Mouse (Mus musculus) right cerebral cortex, adult 2 months (tissue): ENCODE results near the gene Ppm1b.

Source experiments
- DNase-seq, 2 experiments: peaks; one replicate each; pipeline ENCODE4 v3.0.0; 2021 to 2022; ENCODE audit warnings: low spot score in 2 of 2

Ppm1b gene

GRCm38 (mm10) chr17:84957487-84958259 is 1.1 kb downstream of the Ppm1b start:
- DNase-seq, result peak; percentile 100

GRCm38 (mm10) chr17:84958411-84958911 is 1.9 kb downstream of the Ppm1b start:
- peak in 1 of 2 experiments; percentile 27 for DNase-seq

DNA sequence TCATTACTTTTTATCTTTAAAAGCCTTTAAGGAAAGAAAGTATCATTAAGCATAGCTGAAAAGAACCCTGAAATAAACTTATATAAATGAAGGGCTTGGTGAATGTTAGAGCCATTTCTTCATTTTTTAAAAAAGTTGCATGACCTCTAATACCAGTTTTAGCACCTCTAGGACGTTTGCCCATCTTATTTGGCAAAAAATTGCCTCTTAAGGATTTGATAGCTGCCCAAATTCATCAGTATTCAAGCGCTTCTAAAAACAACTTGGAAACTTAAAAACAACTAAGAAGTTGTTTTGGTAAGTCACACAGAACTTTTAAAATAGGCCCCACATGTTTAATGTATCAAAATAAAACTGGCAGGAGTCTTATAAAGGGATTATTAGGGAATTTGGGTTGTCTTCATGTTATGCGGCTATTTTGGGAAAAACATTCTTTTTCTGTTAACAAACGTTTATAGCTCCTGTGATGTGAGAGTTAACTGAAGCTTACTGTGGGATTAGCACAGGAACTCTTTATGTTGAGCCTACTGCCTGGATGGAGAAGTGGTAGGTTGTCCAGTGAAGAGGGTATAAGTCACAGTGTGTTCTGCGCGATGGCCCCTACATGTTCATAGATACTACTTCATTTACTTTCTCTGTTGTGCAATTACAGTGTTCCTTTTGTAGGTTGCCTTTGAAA is 2.6 kb downstream of the Ppm1b start:
- DNase-seq, result no peak

DNA sequence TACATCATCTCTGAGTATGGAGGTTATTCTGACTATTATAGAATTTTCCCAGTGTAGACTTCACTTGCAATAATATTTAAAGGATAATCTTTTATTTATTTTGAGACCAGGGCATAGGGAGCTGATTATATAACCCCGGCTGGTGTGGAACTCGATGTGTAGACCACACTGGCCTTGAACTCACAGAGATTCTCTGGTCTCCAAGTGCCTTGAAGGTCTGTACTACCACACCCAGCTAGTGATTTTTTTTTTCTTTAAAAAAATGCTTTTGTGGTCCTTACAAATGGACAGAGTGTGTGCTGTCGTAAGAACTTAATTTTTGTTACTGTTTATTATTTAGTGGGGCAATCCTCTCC is 3.1 kb downstream of the Ppm1b start:
- no peak for DNase-seq

- no peak for DNase-seq
Observed at GRCm38 (mm10) chr17:84960136-84960535, 3.6 kb downstream of the Ppm1b start.

- DNase-seq, result no peak
Observed at GRCm38 (mm10) chr17:84962046-84962445, 5.5 kb downstream of the Ppm1b start.

DNA sequence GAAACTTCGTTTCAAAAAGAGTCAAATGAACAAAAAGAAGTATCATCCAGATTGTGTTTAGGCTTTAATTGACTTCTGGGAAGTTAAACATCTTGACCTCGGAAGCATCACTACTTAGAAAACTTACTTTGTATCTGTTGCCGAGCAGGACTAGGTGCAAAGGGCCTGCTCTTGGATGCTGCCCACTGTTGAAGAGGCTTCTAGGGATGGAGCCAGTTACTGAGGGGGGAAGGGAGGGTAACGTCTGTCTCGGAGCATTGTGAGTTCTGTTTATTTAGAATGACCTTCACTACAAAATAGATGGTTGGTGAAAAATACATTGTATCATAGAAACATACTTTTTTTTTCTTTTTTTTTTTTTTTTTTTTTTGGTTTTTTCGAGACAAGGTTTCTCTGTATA is 7.1 kb downstream of the Ppm1b start:
- DNase-seq, result no peak

DNA sequence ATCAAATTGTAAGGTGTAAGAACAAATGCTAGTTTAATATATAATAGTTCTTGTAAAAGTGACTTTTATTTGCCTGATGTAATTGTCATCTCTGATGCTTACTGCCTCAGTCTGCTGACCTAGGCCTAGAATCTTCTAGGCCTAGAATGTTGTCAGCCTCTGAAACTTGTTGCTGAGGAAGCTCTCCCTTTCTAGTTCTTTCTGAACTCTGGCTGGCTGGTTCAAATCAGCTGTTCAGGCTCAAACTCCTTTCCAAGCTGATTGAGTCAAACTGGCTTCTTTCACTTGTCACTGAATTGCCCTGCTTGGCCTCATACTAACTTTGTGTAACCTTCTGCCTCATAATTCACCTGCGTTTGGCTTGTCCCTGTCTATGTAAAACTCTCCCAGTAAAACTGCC is 9.7 kb downstream of the Ppm1b start:
- DNase-seq, result no peak

DNA sequence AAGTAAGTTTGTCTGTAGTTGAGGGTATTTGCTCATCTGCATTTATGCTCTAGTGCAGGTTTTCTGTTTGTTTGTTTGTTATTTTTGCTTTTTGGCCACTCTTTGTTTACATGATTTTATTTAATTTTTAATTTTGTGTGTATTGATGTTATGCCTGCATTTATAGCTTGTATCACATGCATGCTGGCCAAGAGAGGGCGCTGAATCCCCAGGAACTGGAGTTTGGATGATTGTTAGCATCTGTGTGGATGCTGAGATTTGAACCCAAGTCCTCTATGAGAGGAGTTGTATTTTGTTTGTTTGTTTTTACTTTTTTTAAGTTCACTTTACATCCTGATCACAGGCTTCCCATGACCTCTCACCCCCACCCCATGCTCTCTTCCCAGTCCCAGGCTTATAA is 10.5 kb downstream of the Ppm1b start:
- DNase-seq, result no peak

GRCm38 (mm10) chr17:84969916-84970315 is 13.4 kb downstream of the Ppm1b start:
- DNase-seq, result no peak

DNA sequence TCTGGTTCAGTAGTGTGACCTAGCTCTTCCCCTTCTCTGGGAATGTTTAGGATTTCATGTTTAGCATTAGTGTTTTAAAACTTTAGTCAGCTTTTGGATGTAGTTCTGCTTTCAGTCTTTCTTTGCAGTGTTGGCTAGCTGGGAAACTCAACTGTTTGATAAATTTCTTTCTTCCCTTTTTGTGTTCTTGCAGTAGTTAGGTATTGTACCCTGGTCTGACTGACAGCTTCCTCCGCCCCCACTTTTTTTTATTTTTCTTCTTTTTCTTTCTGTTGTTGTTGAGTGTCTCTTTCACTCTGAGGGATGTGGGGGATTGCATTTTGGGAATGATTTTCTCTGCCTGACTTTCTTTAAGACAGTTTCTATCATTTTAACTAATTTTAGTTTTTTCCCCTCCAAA is 25.2 kb downstream of the Ppm1b start:
- no peak for DNase-seq

DNA sequence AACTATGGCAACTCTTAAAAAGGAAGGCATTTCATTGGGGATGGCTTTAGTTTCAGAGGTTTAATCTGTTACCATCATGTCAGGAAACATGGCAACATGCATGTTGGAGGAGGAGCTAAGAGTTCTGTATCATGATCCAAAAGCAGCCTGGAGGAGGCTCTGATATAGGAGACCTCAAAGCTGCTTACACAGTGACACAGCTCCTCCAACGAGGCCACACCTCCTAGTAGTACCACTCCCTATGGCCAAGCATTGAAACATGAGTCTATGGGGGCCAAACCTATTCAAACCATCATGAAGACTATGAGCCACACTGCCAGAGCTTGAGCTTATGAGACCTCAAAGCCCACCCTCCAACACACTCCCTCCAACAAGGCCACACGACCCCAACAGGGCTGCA is 26.2 kb downstream of the Ppm1b start:
- no peak for DNase-seq

DNA sequence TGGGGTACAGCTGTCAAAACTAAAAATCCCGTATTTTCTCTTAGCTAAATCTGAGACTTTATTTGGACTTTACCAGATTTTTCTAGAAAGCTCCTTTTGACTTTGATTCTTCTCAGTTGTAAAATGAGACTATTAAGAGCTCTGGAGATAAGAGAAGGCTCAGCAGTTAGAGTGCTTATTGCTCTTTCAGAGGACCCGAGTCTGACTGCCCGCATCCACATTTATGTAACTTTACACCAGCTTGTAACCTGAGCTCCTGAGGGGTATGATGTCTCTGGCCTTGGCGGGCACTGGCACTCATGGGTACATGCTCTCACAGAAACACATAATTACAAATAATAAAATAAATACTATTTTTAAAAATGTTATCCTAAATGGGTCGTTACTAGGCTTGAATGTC is 29.8 kb downstream of the Ppm1b start:
- no peak for DNase-seq

DNA sequence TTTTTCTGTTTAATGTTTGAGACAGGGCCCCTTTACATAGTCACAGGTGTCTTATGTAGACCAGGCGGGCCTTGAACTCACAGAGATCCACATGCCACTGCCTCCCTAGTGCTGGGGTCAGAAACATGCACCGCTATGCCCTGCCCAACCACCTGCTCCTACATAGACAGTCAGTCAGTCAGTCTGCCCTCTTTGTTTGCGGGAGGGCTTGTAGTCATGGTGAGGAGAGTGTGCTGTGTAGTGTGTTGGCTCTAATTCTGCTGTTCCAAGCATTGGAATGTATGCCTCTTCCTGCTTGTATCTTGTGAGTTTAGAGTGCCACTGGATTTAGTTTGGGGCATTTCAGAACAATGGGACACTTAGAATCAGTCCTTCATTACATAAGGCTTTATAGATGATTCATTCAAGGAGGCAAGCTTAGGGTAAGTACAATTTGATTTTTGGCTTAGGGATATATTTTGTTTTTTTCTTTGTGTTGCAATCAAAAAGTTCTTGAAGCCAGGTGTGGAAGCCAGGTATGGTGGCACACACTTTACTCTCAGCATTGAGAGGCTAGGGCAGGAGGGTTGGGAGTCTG is 31.4 kb downstream of the Ppm1b start:
- no peak for DNase-seq

DNA sequence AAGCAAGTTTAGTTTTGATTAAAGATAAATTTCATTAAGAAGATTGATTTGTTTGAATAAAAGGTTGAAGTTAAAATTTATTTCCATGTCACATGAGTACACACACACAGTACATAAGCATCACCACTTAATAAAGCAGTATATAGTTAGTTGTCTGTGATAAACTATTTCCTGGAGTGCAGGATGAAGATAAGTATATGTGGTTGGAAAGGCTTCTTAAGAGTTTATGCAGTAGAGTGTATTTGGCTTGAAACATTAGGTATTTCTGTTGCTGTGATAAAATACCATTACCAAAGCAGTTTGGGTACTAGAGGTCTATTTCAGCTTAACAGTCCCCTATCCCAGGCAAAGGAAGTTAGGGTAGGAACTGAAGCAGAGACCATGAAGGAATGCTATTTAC is 32.0 kb downstream of the Ppm1b start:
- DNase-seq, result no peak

GRCm38 (mm10) chr17:84995844-84996243 is 39.3 kb downstream of the Ppm1b start:
- no peak for DNase-seq

GRCm38 (mm10) chr17:84997639-84998038 is 41.1 kb downstream of the Ppm1b start:
- no peak for DNase-seq

DNA sequence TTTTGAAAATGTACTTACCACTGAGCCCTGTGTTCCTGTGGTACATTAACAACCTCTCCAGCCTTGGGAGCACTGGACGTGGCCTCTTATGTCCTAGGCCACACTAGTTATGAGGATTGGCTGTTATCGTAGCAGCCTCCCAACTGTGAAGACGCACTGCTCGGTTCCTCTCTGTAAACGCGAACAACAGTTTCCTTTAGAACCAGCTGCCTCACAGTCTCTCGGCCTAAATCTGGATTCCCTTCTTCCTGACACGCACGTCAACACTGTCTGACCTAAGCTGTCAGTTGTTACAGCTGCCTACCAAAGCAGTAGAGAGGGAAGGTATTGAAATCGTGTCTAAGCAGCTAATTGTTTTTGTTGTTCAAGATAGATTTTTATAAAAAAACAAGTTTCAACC is 43.1 kb downstream of the Ppm1b start:
- DNase-seq, result no peak

GRCm38 (mm10) chr17:85013485-85013884 is 56.9 kb downstream of the Ppm1b start:
- no peak for DNase-seq

GRCm38 (mm10) chr17:85014632-85015031 is 58.1 kb downstream of the Ppm1b start:
- no peak for DNase-seq

GRCm38 (mm10) chr17:85018344-85018743 is 61.8 kb downstream of the Ppm1b start:
- no peak for DNase-seq

DNA sequence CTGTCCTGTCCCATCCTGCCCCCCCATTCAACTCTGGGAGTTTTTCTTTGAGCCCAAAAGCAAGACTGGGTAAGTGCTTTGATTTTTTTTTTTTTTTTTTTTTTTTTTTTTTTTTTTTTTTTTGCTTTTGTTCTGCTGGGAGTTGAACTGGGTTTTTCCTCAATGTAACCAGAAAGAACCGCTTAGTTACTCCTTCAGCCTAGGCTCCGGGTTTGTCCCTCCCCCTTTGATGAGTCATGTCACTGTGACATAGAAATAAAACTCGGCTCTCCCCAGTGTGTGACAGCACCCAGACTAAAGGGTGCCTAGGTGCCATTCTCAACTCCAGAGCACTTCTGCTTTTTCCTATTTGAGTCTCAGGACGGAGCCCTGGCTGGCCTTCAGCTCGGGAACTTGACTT is 62.3 kb downstream of the Ppm1b start:
- DNase-seq, result no peak

GRCm38 (mm10) chr17:85020343-85020742 is 63.8 kb downstream of the Ppm1b start:
- DNase-seq, result no peak
